ENCODE assay signal across 8 mouse cellular contexts in genomic region chr19:34500763-34501162, GRCm38 (mm10). TPM values are rescaled to one million over a fixed set of nuclear protein-coding genes. Genes with fewer than 3 reads are reported as not detected.
DNase-seq lines count a peak whose midpoint lies in the region; ATAC-seq and TF ChIP-seq lines count a peak whose summit lies in the region.
"Had no signal": no experiment of that assay in that cellular context is flagged by ENCODE, and none has a peak within 500 bp of the region (broad histone marks: within the 10 kb centered on the region; RNA-seq: fewer than 3 reads in every experiment).

No protein-coding gene starts in this region.

- no peak overlapping the region for H3K9ac ChIP-seq in forebrain, embryonic 13.5 days

- peak; percentile 20 for DNase-seq in MN1 (ENCODE audit: low spot score)
- DNase-seq in brain, embryonic 14.5 days (ENCODE audit: low read depth) = peak; percentile 54
- DNase-seq in heart, postnatal 36 days = peak; percentile 66 to 70
- DNase-seq in layer of hippocampus, adult 9-11 months = peak; percentile 69
- peak; percentile 79 for DNase-seq in lung, postnatal 14 days
- DNase-seq in right cerebral cortex, postnatal 4 days = peak; percentile 5

- no peak overlapping the region for H3K4me3 ChIP-seq in forebrain, embryonic 13.5 days

- H3K4me2 ChIP-seq in forebrain, embryonic 13.5 days = no peak overlapping the region

- no peak overlapping the region for H3K27ac ChIP-seq in forebrain, embryonic 13.5 days
- H3K27ac ChIP-seq: macrophage had no signal

- no peaks in the 10 kb centered on the region for H3K27me3 ChIP-seq in forebrain, embryonic 13.5 days

- H3K9me3 ChIP-seq in forebrain, embryonic 13.5 days (replicated peaks) = no peaks in the 10 kb centered on the region

- ATAC-seq in forebrain, embryonic 13.5 days = peak; percentile 62; the same call in 1 of the 2 replicates

- intact Hi-C loops in heart, postnatal 36 days (cut with DNase I) = loop anchor here (2.0 to 5.0 kb wide), 3 partner anchors 26 to 137 kb away; partner anchors contain the start of genes Ifit2 and Lipa

- H3K36me3 ChIP-seq in forebrain, embryonic 13.5 days (ENCODE audit: poor library complexity, severe bottlenecking) = no peaks in the 10 kb centered on the region; the same call in 1 of the 2 replicates

- H3K4me1 ChIP-seq in forebrain, embryonic 13.5 days = no peaks in the 10 kb centered on the region

- TF ChIP-seq CTCF in brain, embryonic 14.5 days (IDR thresholded peaks at IDR 0.05; ENCODE audit: borderline replicate concordance, extremely low read depth, insufficient read depth, insufficient read length) = peak; percentile 60; the same call in 1 of the 2 replicates

- TF ChIP-seq POLR2A in brain, embryonic 14.5 days (IDR thresholded peaks at IDR 0.05; ENCODE audit: borderline replicate concordance, extremely low read depth, insufficient read depth, insufficient read length, poor library complexity, severe bottlenecking) = no peak

- WGBS in forebrain, embryonic 13.5 days = 43% methylated on average over 4 of the region's 4 CpGs

RNA-seq across cellular contexts. Expression of gene Ch25h, which starts 25.8 kb away (rescaled TPM):
- polyA plus RNA-seq in brain, embryonic 14.5 days (2012; rRNA removed) = 3.5 and 3.6 TPM in 2 replicates
- polyA plus RNA-seq in forebrain, embryonic 13.5 days (2015; fragmentation: Nextera tagmentation; extraction: Ambion mirVana) = 0.23 and 0.37 TPM in 2 replicates
- total RNA-seq in heart, postnatal 36 days (2021) = under 1 TPM; 0.28 to 0.49 TPM
- polyA plus RNA-seq: macrophage had no signal

RNA-seq across cellular contexts. Expression of gene Lipa, which starts 26.5 kb away (rescaled TPM):
- polyA plus RNA-seq in brain, embryonic 14.5 days (2012; rRNA removed) = 18.9 and 20.0 TPM in 2 replicates
- polyA plus RNA-seq in forebrain, embryonic 13.5 days (2015; fragmentation: Nextera tagmentation; extraction: Ambion mirVana) = 12.7 and 13.6 TPM in 2 replicates
- total RNA-seq in heart, postnatal 36 days (2021) = 10 to 100 TPM; 28.0 to 28.4 TPM

RNA-seq across cellular contexts. Expression of gene Ifit2, which starts 49.7 kb away (rescaled TPM):
- polyA plus RNA-seq in brain, embryonic 14.5 days (2012; rRNA removed) = 2.8 and 2.9 TPM in 2 replicates
- 5.1 and 6.0 TPM in 2 replicates for polyA plus RNA-seq in forebrain, embryonic 13.5 days (2015; fragmentation: Nextera tagmentation; extraction: Ambion mirVana)
- total RNA-seq in heart, postnatal 36 days (2021) = 1 to 10 TPM; 5.8 to 6.5 TPM

Comparison
In these comparisons a context has a peak if more than half of its experiments do, and no peak if none do; other contexts are left out.
1. DNase-seq: peak in every context shown above with its lines; median percentile 79 in lung, postnatal 14 days; 69 in layer of hippocampus, adult 9-11 months; 68 in heart, postnatal 36 days; 54 in brain, embryonic 14.5 days; 20 in MN1; 5 in right cerebral cortex, postnatal 4 days.